8 mouse cellular contexts compared by ENCODE assay signal in the genomic region with DNA sequence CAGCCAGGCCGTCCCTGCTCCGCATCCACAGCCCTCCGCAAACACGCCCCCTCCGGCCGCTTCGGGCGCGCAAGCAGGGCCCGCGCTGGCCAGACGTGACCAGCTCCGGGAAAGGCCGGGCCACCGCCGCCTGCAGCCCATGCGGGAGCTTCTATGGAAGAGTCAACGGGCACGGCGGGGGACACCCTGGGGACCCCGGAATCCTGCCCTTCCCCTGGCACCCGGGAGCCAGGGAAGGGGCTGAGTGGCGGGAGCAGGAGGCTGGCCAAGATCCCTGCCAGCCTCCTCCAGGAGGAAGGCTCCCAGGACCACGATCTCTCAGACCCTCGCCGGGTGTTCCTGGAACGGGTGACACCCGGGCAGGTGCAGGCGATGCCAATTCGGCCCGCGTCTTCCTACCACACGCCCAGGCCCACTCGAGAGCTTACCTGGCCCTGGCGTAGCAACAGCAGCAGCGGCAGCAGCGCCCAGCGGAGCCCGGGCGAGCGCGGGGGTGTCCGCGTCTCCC. TPM values are rescaled to one million over a fixed set of nuclear protein-coding genes. Genes with fewer than 3 reads are reported as not detected.
DNase-seq lines count a peak whose midpoint lies in the region; ATAC-seq lines count a peak whose summit lies in the region.

No protein-coding gene starts in this region.

- peak; percentile 65 for ATAC-seq in erythroid progenitor cell, adult 5-6 weeks (replicated peaks; ENCODE audit: low FRiP score, poor library complexity, severe bottlenecking)

- peak; percentile 60 to 70 for DNase-seq in heart, adult 18-20 months
- no peak for DNase-seq in heart, postnatal 25 days (ENCODE audit: low spot score)
- peak; percentile 82 for DNase-seq in brain, adult 2 months (ENCODE audit: low read depth, low spot score)
- peak; percentile 59 to 74 for DNase-seq in heart, postnatal 36 days
- peak; percentile 51 to 56 for DNase-seq in layer of hippocampus, postnatal 36 days
- peak; percentile 77 to 85 for DNase-seq in spleen, postnatal 10 days (ENCODE audit: low spot score in 2 of 2)

- no peaks in the 10 kb centered on the region for H3K9me3 ChIP-seq in megakaryocyte, embryonic 14.5 days

- peak overlapping the region; percentile 99 for H3K4me3 ChIP-seq in megakaryocyte, embryonic 14.5 days (replicated peaks)

- intact Hi-C loops in heart, postnatal 25 days (cut with DNase I), result loop anchor here (2.0 to 5.0 kb wide), 3 partner anchors 72 to 102 kb away; no protein-coding TSS in a partner anchor
- intact Hi-C loops in heart, postnatal 36 days (cut with DNase I), result loop anchor here (2.0 kb wide), 3 partner anchors 33 to 105 kb away; no protein-coding TSS in a partner anchor

- H3K4me1 ChIP-seq in megakaryocyte, embryonic 14.5 days, result peaks cover 69% of the 10 kb centered on the region

- no peaks in the 10 kb centered on the region for H3K27me3 ChIP-seq in megakaryocyte, embryonic 14.5 days (replicated peaks)

- H3K36me3 ChIP-seq in megakaryocyte, embryonic 14.5 days (replicated peaks; ENCODE audit: low read length), result peaks cover 6% of the 10 kb centered on the region

RNA-seq across cellular contexts. Expression of gene Ptprj, which starts 0.7 kb away (rescaled TPM):
- 1 to 10 TPM; 6.5 to 8.8 TPM for total RNA-seq in heart, adult 18-20 months (2021)
- 1 to 10 TPM; 7.2 to 7.6 TPM for total RNA-seq in heart, postnatal 25 days (2021)
- total RNA-seq in erythroid progenitor cell, adult 5-6 weeks (2015; ENCODE audit: low replicate concordance), result 22.0 and 26.4 TPM in 2 replicates
- total RNA-seq in erythroid progenitor cell, adult 5-6 weeks (2017; ENCODE audit: low replicate concordance), result 14.8 and 19.1 TPM in 2 replicates
- 10 to 100 TPM in 1 of 2 experiments, 1 to 10 TPM in 1; 8.3 to 10.5 TPM for total RNA-seq in heart, postnatal 36 days (2021)
- total RNA-seq in layer of hippocampus, postnatal 36 days (2021), result 100 to 1,000 TPM; 114 to 131 TPM
- polyA plus RNA-seq in megakaryocyte, embryonic 14.5 days (2012; ENCODE audit: insufficient read depth, low replicate concordance), result 2.2 and 8.7 TPM in 2 replicates

Comparison
In these comparisons a context has a peak if more than half of its experiments do, and no peak if none do; other contexts are left out.
1. RNA of gene Ptprj, which starts 0.7 kb away (total RNA-seq): 114 to 131 TPM in layer of hippocampus, postnatal 36 days; 14.8 to 26.4 TPM in erythroid progenitor cell, adult 5-6 weeks, 8.3 to 10.5 TPM in heart, postnatal 36 days, 6.5 to 8.8 TPM in heart, adult 18-20 months and 7.2 to 7.6 TPM in heart, postnatal 25 days; every median in the first group is over 4 times any median in the second.